Mouse (Mus musculus) hindbrain, embryonic 14.5 days (tissue): ENCODE measurements at regions not wholly inside any gene's neighbourhood (a gene's known extent, or its start where the extent isn't known, plus 50 kb on each side); places are given as distances from the start of the nearest gene placed in this dataset.
A peak's percentile ranks its signal among the peaks of the same experiment; 100 is the strongest.

Experiments
- ATAC-seq: fragments of 200-750 bp; cut with Nextera tagmentation; 2 replicates; pipeline ENCODE4 v1.8.0; 2017; ENCODE audit warnings: moderate number of reproducible peaks, mild to moderate bottlenecking, moderate TSS enrichment, moderate library complexity; ENCODE audit not compliant: low FRiP score
- DNase-seq: peaks from one replicate; pipeline ENCODE4 v3.0.0-alpha.2; 2015; ENCODE audit warnings: low spot score
- H3K27ac ChIP-seq: fragments of 300-500 bp; sonication (generic); 2 replicates; pipeline ENCODE4 v1.5.1; 2014; ENCODE audit warnings: mild to moderate bottlenecking, moderate library complexity
- H3K27me3 ChIP-seq: fragments of 300-500 bp; sonication (generic); 2 replicates; pipeline ENCODE4 v1.6.1; 2014; ENCODE audit warnings: mild to moderate bottlenecking, low read length, mixed read lengths; ENCODE audit not compliant: control insufficient read depth, insufficient read depth
- H3K36me3 ChIP-seq: fragments of 300-500 bp; sonication (generic); replicated peaks from 2 replicates; pipeline ENCODE4 v1.6.1; 2014; ENCODE audit not compliant: control insufficient read depth, insufficient read depth
- H3K4me1 ChIP-seq: fragments of 300-500 bp; sonication (generic); replicated peaks from 2 replicates; pipeline ENCODE4 v1.6.1; 2014; ENCODE audit warnings: antibody characterized with exemption, low read length, mixed read lengths; ENCODE audit not compliant: control insufficient read depth, insufficient read depth
- H3K4me2 ChIP-seq: fragments of 300-500 bp; sonication (generic); replicated peaks from 2 replicates; pipeline ENCODE4 v1.6.1; 2014; ENCODE audit warnings: mild to moderate bottlenecking, moderate library complexity
- H3K4me3 ChIP-seq: fragments of 300-500 bp; sonication (generic); replicated peaks from 2 replicates; pipeline ENCODE4 v1.5.1; 2014; ENCODE audit warnings: mild to moderate bottlenecking, low read length
- H3K9ac ChIP-seq: fragments of 300-500 bp; sonication (generic); 2 replicates; pipeline ENCODE4 v1.6.1; 2014
- H3K9me3 ChIP-seq: fragments of 300-500 bp; sonication (generic); 2 replicates; pipeline ENCODE4 v1.6.1; 2016; ENCODE audit warnings: low read length; ENCODE audit not compliant: control insufficient read depth
- WGBS: fragments of 180-500 bp; shearing (Covaris S2); extraction: QIAGEN DNeasy Blood & Tissue Kit; methylation state at CpG from one replicate; pipeline ENCODE4 v1.1.7; 2014; 5-methylcytosine and 5-hydroxymethylcytosine counted together

GRCm38 (mm10) chrX:6261469-6261868 is 59.1 kb downstream of the Bmp15 start:
- no peaks in the 10 kb centered on the region for H3K27me3 ChIP-seq
- no peak overlapping the region for H3K4me2 ChIP-seq
- DNase-seq (peak; percentile 85), ATAC-seq (peak; percentile 84)
- H3K36me3 ChIP-seq, result no peaks in the 10 kb centered on the region
- H3K4me3 ChIP-seq, result no peak overlapping the region
- no peak overlapping the region for H3K27ac ChIP-seq
- H3K9ac ChIP-seq, result no peak overlapping the region
- WGBS, result 86% methylated on average over 1 of the region's 1 CpGs
- H3K4me1 ChIP-seq, result no peaks in the 10 kb centered on the region
- no peaks in the 10 kb centered on the region for H3K9me3 ChIP-seq

DNA sequence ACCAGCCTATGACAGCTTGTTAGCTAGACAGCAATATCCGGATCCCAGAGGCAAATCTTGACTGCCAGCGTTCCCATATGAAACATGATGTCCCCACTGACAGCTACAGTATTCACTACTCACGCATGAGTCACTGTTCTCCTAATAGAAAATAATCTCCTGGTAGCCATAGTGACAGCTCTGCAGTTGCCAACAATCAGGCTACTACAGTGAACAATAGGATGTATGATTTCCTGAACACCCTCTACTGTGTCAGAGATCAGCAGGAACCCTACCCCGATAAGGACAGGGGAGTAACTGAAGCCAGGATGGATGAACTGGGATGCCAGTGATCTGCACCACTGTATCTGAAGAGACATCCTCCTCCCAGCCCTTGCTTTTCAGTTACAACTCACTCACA is 62.0 kb downstream of the Bmp15 start:
- H3K36me3 ChIP-seq, result no peaks in the 10 kb centered on the region
- no peak overlapping the region for H3K9ac ChIP-seq
- no peaks in the 10 kb centered on the region for H3K27me3 ChIP-seq
- 61% methylated on average over 4 of the region's 4 CpGs for WGBS
- ATAC-seq (no peak), DNase-seq (no peak)
- H3K4me1 ChIP-seq, result no peaks in the 10 kb centered on the region
- H3K9me3 ChIP-seq, result no peaks in the 10 kb centered on the region
- no peak overlapping the region for H3K27ac ChIP-seq
- H3K4me2 ChIP-seq, result no peak overlapping the region
- no peak overlapping the region for H3K4me3 ChIP-seq

DNA sequence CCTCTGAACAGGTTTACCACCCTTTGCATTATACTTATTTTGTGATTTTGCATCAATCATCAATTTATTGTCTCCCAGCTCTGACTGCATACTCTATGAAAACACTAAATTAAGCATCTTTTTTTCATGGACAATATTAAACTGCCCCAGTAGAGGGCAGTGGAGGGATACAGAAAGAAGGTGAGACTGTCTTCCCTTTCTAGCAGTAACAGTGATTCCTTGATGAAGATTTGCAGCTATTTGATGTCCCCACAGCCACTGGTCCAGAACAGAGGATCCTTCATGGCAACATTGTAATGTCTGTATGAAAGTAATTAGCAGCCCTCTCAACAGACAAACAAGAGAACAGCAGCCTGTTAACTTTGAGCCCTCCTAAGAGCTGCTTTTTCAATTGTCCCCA is 66.5 kb downstream of the Bmp15 start:
- H3K9me3 ChIP-seq, result no peaks in the 10 kb centered on the region
- ATAC-seq, result no peak
- peak; percentile 45 for DNase-seq
- no peak overlapping the region for H3K27ac ChIP-seq
- no peak overlapping the region for H3K4me2 ChIP-seq
- no peaks in the 10 kb centered on the region for H3K27me3 ChIP-seq
- no peaks in the 10 kb centered on the region for H3K4me1 ChIP-seq
- H3K9ac ChIP-seq, result no peak overlapping the region
- no peak overlapping the region for H3K4me3 ChIP-seq
- no peaks in the 10 kb centered on the region for H3K36me3 ChIP-seq

DNA sequence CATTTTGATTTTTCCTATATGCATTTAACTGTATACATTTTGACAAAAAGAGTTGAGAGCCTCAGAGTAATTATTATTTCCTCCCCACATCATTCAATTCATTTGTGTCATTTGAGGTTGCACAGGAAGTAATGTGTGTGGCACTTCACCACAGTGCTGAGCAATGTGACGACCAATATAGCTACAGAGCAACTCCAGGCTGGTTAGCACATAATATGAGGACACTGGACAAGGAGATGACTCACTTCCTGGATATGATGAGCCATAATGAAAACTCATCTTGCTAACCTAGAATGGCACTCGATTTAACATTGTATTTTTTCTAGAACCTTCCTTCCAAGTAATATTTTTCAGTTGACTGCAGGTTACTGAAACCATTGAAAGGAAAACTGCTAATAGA is 67.6 kb downstream of the Bmp15 start:
- Histone ChIP-seq H3K4me3 (no peak overlapping the region), H3K27ac (no peak overlapping the region), H3K4me2 (no peak overlapping the region), H3K27me3 (no peaks in the 10 kb centered on the region), H3K9me3 (no peaks in the 10 kb centered on the region), H3K36me3 (no peaks in the 10 kb centered on the region), H3K9ac (no peak overlapping the region), H3K4me1 (no peaks in the 10 kb centered on the region)
- DNase-seq, result no peak
- 82% methylated on average over 2 of the region's 2 CpGs for WGBS
- ATAC-seq, result no peak
